Mouse (Mus musculus): Measurements from ENCODE around the gene Zic2.

GRCm38 (mm10) chr14:122511519-122511918 lies 36.3 kb downstream of the Zic2 start:
- no peak for TF ChIP-seq POLR2A (IDR thresholded peaks at IDR 0.05; ENCODE audit: control insufficient read depth, extremely low read depth, insufficient read depth, low read length, poor library complexity)
- no peak for TF ChIP-seq CTCF (IDR thresholded peaks at IDR 0.05; ENCODE audit: borderline replicate concordance, control insufficient read depth, extremely low read depth, insufficient read depth, low read length, poor library complexity)
